Mouse (Mus musculus): ENCODE results near the gene Olfr721-ps1. TPM values are rescaled to one million over a fixed set of nuclear protein-coding genes. Genes with fewer than 3 reads are reported as not detected.

Olfr721-ps1 gene
- not detected in 2 replicates for polyA plus RNA-seq (2015; fragmentation: Nextera tagmentation; extraction: Ambion mirVana)

DNA sequence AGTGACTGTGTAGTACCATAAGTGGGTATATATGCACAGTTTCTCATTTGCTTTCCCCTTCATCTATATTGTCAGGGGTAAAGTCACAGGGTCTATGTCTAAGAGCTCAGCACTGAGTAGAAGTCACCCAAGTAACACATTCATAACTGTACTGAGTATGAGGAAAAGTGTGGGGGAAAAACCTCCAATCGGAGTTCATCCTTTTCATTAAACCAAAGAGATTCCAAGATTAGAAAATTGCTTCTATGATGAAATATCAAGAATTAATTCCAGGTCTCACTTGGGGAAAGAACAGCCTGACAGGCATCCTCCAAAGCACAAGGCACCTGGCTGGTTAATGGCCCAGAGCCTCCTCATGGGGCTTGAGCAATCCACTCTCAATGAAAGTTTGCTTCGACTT is at the start of gene Olfr721-ps1:
Gene Olfr721-ps1 (plus strand): TSS at position 301 of the 400 bp plus-strand sequence.
- no peak within 1 kb of the TSS for H3K4me3 ChIP-seq (ENCODE audit: low read length)
- H3K27me3 ChIP-seq (ENCODE audit: control insufficient read depth, insufficient read depth, low read depth, low read length) = no peaks in the 10 kb centered on the region
- H3K9ac ChIP-seq (ENCODE audit: low read length) = no peak within 1 kb of the TSS
- H3K27ac ChIP-seq (ENCODE audit: low read length) = no peak within 1 kb of the TSS
- no peaks in the 10 kb centered on the region for H3K9me3 ChIP-seq (ENCODE audit: control insufficient read depth, low read length)
- no peak for ATAC-seq (ENCODE audit: low read depth)
- H3K4me2 ChIP-seq (ENCODE audit: low read depth, low read length) = no peak within 1 kb of the TSS
- H3K4me1 ChIP-seq (replicated peaks; ENCODE audit: control insufficient read depth, insufficient read depth, low read length) = no peaks in the 10 kb centered on the region
- 68% methylated on average over 2 of the region's 2 CpGs for WGBS
- H3K36me3 ChIP-seq (ENCODE audit: control insufficient read depth, insufficient read depth, low read length) = no peaks in the 10 kb centered on the region

DNA sequence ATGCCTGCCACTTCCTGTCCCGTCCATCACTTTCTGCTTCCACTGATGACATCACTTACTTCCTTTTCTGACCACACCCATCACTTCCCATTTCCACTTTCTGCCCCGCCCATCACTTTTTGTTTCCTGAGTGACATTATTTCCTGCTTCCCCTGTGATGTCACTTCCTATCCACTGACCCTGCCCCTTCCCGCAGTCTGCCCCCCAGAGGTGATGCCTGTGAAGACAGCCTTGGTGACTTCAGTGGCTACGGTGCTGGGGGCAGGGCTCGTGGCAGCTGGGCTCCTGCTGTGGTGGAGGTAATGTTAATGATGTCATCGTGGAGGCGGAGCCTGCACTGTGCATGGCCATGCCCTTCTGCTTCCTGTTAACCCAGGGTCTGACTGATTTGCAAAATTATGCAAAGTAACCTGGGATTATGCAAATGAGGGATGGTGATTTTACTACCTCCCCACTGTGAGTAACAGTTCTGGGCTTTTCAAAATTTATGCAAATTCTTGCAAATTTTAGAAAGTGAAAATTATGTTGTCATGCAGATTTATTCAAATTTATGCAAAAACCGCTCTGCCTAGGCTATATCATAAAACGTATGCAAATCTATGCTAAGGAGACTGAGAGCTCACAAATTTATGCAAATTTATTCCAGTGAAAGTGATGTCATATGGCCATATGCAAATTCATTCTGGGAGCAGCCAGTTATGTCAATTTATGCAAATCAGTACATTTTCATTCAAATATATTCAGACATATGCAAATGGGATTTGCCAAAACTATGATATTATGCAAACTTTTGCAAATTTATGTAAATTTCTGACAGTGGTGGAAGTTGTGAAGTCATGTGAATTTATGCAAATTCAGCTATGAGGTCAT is 49.1 kb upstream of the Olfr721-ps1 start:
- no peak for ATAC-seq (ENCODE audit: low read depth)
- WGBS = 94% methylated on average over 9 of the region's 9 CpGs
- H3K4me3 ChIP-seq (ENCODE audit: low read length) = no peak overlapping the region
- H3K27me3 ChIP-seq (ENCODE audit: control insufficient read depth, insufficient read depth, low read depth, low read length) = no peaks in the 10 kb centered on the region
- no peak overlapping the region for H3K9ac ChIP-seq (ENCODE audit: low read length)
- H3K36me3 ChIP-seq (ENCODE audit: control insufficient read depth, insufficient read depth, low read length) = peaks cover 17% of the 10 kb centered on the region
- no peak overlapping the region for H3K4me2 ChIP-seq (ENCODE audit: low read depth, low read length)
- H3K27ac ChIP-seq (ENCODE audit: low read length) = no peak overlapping the region
- no peaks in the 10 kb centered on the region for H3K4me1 ChIP-seq (replicated peaks; ENCODE audit: control insufficient read depth, insufficient read depth, low read length)
- H3K9me3 ChIP-seq (ENCODE audit: control insufficient read depth, low read length) = peaks cover 76% of the 10 kb centered on the region

DNA sequence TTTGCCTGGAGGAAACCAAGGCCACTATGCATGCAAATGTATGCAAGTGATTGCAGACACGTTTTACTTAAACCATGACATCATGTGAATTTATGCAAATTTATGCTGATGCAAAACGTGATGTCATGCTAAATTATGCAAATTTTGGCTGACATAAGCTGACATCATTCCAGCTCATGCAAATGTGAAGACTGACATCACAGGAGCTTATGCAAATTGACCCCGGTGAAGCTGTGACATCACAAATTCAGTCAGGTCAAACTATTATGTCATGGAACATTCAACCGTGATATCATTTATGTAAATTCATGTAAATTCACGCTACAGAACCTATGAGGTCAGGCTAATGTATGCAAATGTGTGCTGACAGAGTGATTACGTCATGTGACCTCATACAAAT is 48.5 kb upstream of the Olfr721-ps1 start:
- no peak overlapping the region for H3K27ac ChIP-seq (ENCODE audit: low read length)
- no peak overlapping the region for H3K9ac ChIP-seq (ENCODE audit: low read length)
- H3K27me3 ChIP-seq (ENCODE audit: control insufficient read depth, insufficient read depth, low read depth, low read length) = no peaks in the 10 kb centered on the region
- 82% methylated on average over 6 of the region's 6 CpGs for WGBS
- peaks cover 70% of the 10 kb centered on the region for H3K9me3 ChIP-seq (ENCODE audit: control insufficient read depth, low read length)
- H3K4me2 ChIP-seq (ENCODE audit: low read depth, low read length) = no peak overlapping the region
- no peak overlapping the region for H3K4me3 ChIP-seq (ENCODE audit: low read length)
- H3K4me1 ChIP-seq (replicated peaks; ENCODE audit: control insufficient read depth, insufficient read depth, low read length) = no peaks in the 10 kb centered on the region
- ATAC-seq (ENCODE audit: low read depth) = no peak
- peaks cover 17% of the 10 kb centered on the region for H3K36me3 ChIP-seq (ENCODE audit: control insufficient read depth, insufficient read depth, low read length)

DNA sequence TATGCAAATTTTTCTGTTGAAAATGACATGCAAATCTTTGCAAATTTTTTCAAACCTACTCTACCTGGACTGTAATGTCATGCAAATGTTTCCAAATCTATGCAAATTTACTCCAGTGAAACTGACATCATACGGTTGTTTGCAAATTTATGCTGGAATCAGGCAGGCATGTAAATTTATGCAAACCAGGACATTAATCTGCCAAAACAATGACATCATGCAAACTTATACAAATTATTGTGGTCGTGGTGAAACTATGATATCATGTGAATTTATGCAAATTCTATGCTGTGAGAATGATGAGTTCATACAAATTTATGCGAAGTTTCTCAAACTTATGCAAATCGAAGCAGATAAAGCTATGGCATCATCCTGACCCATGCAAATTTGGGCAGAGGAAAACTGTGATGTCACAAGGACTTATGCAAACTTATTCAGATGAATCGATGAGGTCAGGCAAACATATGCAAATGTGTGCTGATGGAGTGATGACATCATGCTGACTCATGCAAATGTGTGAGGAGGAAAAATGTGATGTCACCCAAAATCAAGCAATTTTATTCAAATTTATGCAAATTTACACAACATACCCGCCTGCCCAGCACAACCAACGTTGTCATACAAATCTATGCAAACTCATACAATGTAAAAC is 47.9 kb upstream of the Olfr721-ps1 start:
- peaks cover 64% of the 10 kb centered on the region for H3K9me3 ChIP-seq (ENCODE audit: control insufficient read depth, low read length)

DNA sequence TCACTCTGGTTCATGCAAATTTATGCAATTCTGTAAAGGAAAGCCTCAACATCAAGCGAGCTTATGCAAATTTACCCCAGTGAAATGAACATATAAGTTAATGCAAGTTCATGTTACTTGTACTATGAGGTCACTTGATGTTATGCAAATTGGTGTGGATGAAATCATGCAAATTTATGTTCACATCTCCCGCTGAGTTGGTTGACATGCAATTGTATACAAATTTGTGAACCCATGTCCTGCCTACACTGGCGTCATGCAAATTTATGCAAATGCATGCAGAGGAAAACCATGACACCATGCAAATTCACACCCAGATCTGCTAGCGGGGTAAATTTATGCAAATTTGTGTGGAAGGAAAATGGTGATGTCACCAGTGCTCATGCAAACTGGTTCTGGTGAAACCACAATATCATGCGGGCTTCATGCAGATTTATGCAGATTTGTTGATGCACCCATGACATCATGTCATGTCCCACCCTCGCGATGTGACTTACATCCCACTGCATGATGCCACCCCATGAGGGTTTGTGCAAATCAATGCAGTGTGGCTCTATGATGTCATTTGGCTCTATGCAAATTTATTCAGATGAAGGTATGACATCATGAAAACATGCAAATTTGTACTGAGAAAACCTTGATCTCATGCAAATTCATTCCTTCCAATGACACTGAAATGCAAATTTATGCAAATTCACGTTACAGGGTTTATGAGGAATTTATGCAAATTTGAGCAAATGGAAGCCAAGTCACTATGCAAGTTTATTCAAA is 47.2 kb upstream of the Olfr721-ps1 start:
- Histone ChIP-seq H3K9me3 (ENCODE audit: control insufficient read depth, low read length) (peaks cover 58% of the 10 kb centered on the region), H3K27ac (ENCODE audit: low read length) (no peak overlapping the region), H3K27me3 (ENCODE audit: control insufficient read depth, insufficient read depth, low read depth, low read length) (no peaks in the 10 kb centered on the region), H3K9ac (ENCODE audit: low read length) (no peak overlapping the region), H3K36me3 (ENCODE audit: control insufficient read depth, insufficient read depth, low read length) (peaks cover 15% of the 10 kb centered on the region), H3K4me2 (ENCODE audit: low read depth, low read length) (no peak overlapping the region), H3K4me1 (replicated peaks; ENCODE audit: control insufficient read depth, insufficient read depth, low read length) (no peaks in the 10 kb centered on the region), H3K4me3 (ENCODE audit: low read length) (no peak overlapping the region)
- 92% methylated on average over 8 of the region's 8 CpGs for WGBS
- no peak for ATAC-seq (ENCODE audit: low read depth)

More for the DNA sequence above, 47.9 kb upstream of the Olfr721-ps1 start:
- no peaks in the 10 kb centered on the region for H3K27me3 ChIP-seq (ENCODE audit: control insufficient read depth, insufficient read depth, low read depth, low read length)
- no peak overlapping the region for H3K4me2 ChIP-seq (ENCODE audit: low read depth, low read length)
- 93% methylated on average over 7 of the region's 7 CpGs for WGBS
- H3K9ac ChIP-seq (ENCODE audit: low read length) = no peak overlapping the region
- H3K4me3 ChIP-seq (ENCODE audit: low read length) = no peak overlapping the region
- no peaks in the 10 kb centered on the region for H3K4me1 ChIP-seq (replicated peaks; ENCODE audit: control insufficient read depth, insufficient read depth, low read length)
- H3K27ac ChIP-seq (ENCODE audit: low read length) = no peak overlapping the region
- no peak for ATAC-seq (ENCODE audit: low read depth)
- H3K36me3 ChIP-seq (ENCODE audit: control insufficient read depth, insufficient read depth, low read length) = peaks cover 17% of the 10 kb centered on the region

DNA sequence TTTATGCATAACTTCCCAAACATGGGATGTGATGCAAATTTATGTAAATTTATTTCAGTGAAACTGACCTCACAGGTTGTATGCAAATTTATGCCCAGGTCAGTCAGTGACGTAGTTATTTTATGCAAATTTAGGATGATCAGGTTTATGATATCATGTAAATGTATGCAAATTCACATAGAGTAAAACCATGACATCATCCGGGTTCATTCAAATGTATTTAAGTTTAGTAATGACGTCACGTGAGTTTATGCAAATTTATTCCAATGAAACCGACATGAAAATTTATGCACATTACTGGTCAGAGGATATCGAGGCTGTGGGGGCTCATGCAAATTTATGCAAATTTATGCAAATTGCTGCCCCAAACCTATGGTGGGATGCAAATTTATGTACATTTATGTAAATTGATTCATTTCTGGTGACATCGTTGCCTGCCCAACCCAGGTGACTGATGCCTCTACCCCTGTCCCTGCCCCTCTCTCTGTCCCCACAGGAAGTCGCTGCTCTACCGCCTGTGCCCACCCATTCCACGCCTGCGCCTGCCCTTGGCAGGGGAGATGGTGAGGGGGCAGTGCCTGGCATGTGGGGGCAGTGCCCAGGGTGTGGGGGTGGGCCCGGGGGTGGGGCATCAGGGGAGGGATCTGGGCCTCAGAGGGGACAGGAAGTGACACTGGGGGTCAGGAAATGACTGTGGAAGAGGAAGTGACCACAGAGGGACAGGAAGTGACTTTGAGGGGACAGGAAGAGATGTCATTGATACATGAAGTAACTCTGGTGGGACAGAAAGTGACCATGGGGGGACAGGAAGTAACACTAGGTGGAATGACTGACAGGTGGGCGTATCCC is 46.4 kb upstream of the Olfr721-ps1 start:
- no peaks in the 10 kb centered on the region for H3K4me1 ChIP-seq (replicated peaks; ENCODE audit: control insufficient read depth, insufficient read depth, low read length)
- H3K4me2 ChIP-seq (ENCODE audit: low read depth, low read length) = no peak overlapping the region
- H3K27ac ChIP-seq (ENCODE audit: low read length) = no peak overlapping the region
- peaks cover 50% of the 10 kb centered on the region for H3K9me3 ChIP-seq (ENCODE audit: control insufficient read depth, low read length)
- 96% methylated on average over 13 of the region's 13 CpGs for WGBS
- H3K36me3 ChIP-seq (ENCODE audit: control insufficient read depth, insufficient read depth, low read length) = peaks cover 15% of the 10 kb centered on the region
- H3K4me3 ChIP-seq (ENCODE audit: low read length) = no peak overlapping the region
- H3K9ac ChIP-seq (ENCODE audit: low read length) = no peak overlapping the region
- H3K27me3 ChIP-seq (ENCODE audit: control insufficient read depth, insufficient read depth, low read depth, low read length) = no peaks in the 10 kb centered on the region
- ATAC-seq (ENCODE audit: low read depth) = no peak

DNA sequence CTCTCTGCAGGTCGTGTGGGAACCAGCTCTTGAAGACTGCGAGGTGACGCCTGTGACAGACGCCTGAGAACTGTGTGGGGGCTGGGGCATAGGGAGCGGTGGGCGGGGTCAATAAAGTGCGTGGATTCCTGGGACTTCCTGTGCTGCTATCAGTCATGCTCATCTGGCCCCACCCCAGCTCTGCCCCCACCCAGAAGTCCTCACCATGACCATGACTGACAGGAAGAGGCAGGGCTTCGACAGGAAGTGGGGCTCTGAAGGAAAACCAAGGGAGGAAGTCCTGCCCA is 45.8 kb upstream of the Olfr721-ps1 start:
- no peak overlapping the region for H3K9ac ChIP-seq (ENCODE audit: low read length)
- H3K9me3 ChIP-seq (ENCODE audit: control insufficient read depth, low read length) = peaks cover 44% of the 10 kb centered on the region
- H3K4me1 ChIP-seq (replicated peaks; ENCODE audit: control insufficient read depth, insufficient read depth, low read length) = no peaks in the 10 kb centered on the region
- no peak overlapping the region for H3K27ac ChIP-seq (ENCODE audit: low read length)
- H3K36me3 ChIP-seq (ENCODE audit: control insufficient read depth, insufficient read depth, low read length) = peaks cover 9% of the 10 kb centered on the region
- no peak for ATAC-seq (ENCODE audit: low read depth)
- H3K27me3 ChIP-seq (ENCODE audit: control insufficient read depth, insufficient read depth, low read depth, low read length) = no peaks in the 10 kb centered on the region
- WGBS = 91% methylated on average over 8 of the region's 8 CpGs
- no peak overlapping the region for H3K4me3 ChIP-seq (ENCODE audit: low read length)
- no peak overlapping the region for H3K4me2 ChIP-seq (ENCODE audit: low read depth, low read length)

DNA sequence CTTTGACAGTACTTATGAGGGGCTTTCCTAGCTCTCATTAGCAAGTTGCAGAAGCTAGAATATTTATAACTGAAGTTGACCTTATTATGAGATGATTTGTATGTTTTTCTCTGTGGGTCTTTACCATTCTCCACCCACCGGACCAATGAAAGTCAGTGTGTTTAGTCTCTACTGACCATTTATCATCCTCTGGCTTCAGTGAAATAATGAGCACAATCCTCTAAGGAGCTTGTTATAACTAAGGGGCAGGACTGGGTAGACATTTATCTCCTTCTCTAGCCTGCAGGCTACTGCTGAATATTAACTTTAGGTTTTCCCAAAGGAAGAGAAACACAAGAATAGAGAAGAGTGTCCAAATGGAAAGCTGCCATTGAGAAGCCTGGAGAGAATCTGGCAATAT is 5.6 kb upstream of the Olfr721-ps1 start:
- H3K27ac ChIP-seq (ENCODE audit: low read length) = no peak overlapping the region
- no peak overlapping the region for H3K4me2 ChIP-seq (ENCODE audit: low read depth, low read length)
- 72% methylated on average over 1 of the region's 1 CpGs for WGBS
- H3K36me3 ChIP-seq (ENCODE audit: control insufficient read depth, insufficient read depth, low read length) = no peaks in the 10 kb centered on the region
- no peaks in the 10 kb centered on the region for H3K27me3 ChIP-seq (ENCODE audit: control insufficient read depth, insufficient read depth, low read depth, low read length)
- H3K4me1 ChIP-seq (replicated peaks; ENCODE audit: control insufficient read depth, insufficient read depth, low read length) = no peaks in the 10 kb centered on the region
- no peak overlapping the region for H3K4me3 ChIP-seq (ENCODE audit: low read length)
- H3K9ac ChIP-seq (ENCODE audit: low read length) = no peak overlapping the region
- no peaks in the 10 kb centered on the region for H3K9me3 ChIP-seq (ENCODE audit: control insufficient read depth, low read length)
- ATAC-seq (ENCODE audit: low read depth) = no peak
